Mouse (Mus musculus): ENCODE results near the gene Zfp160. TPM values are rescaled to one million over a fixed set of nuclear protein-coding genes. Genes with fewer than 3 reads are reported as not detected.

The Zfp160 gene
- polyA plus RNA-seq (2012; fragmentation: generic; extraction: Trizol), result 1 to 10 TPM in 1 of 2 experiments, under 1 TPM in 1; 0.44 to 3.1 TPM

DNA sequence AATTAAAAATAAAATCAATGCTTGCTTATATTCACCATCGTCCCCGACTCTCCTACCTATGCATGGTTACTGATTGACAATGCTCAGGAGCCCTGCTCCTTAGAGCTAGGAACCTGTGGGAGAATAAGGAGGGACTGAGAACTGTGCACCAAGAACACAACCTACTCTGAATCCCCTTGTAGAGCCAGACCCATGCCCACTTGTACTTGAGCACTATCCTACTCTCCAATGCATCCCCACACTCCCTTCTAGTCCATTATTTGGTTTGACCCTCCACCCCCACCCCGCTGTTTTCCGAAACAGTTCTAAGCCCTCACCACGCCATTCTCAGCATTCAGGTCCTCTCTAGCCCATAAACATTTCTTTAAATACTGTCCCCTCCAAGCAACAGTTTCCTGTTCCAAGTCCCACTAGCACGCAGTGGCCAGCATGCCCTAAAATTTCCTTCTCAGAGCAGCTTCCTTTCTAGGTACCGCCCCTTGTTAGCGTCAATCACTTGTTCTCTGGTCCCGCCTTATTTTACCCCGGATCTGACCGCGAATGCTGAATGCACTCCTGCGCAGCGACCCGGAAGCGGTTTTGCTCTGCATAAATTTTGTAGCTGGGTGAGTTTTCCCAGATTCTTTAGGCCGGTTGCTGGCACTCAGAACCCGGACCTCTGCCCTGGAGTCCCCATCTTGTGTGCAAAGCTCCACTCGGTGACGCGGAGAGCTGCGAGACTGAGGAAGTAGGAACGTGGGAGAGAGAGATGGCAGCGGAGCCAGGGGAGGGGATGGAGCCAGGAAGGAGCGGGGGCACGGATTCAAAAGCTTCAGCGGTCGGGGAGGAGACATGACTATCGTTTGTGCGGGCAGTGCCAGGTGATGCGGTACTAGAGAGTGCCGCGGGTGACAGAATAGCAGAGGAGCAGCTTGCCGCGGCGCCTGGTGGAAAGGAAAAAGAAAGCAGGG, at the start of gene Zfp160:
Zfp160 (plus strand) TSS at position 522 of the 950 bp plus-strand sequence.

DNA sequence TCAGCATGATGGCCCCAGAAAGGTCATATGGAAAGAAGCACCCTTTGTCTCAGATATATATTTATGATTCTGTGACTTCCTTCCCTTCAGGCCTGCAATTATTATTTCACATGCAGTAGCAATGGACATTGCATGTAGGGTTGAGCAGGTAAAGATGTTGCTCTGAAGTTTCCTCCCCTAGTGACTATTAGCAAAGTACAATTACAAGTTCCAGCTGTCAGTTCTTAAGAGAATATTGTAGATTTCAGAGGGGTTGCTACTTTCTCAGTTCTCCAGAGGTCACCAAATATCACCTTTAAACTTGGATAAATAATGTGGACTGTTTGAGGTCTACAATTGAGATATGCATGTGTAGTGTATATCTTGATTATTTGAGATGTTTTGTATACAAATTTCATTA, 12.3 kb upstream of the Zfp160 start, which contains the start of gene Vmn1r233:
Vmn1r233 (minus strand) TSS at position 101 of the 400 bp plus-strand sequence.

Other genes with a start within 250 kb of the Zfp160 start
- not detected for gene Vmn1r228, start 222.7 kb upstream of the Zfp160 start, polyA plus RNA-seq (2012; fragmentation: generic; extraction: Trizol)
- gene Vmn1r229, start 197.3 kb upstream of the Zfp160 start, polyA plus RNA-seq (2012; fragmentation: generic; extraction: Trizol), result not detected
- not detected for gene Vmn1r230, start 168.5 kb upstream of the Zfp160 start, polyA plus RNA-seq (2012; fragmentation: generic; extraction: Trizol)
- not detected for gene Vmn1r231, start 103.8 kb upstream of the Zfp160 start, polyA plus RNA-seq (2012; fragmentation: generic; extraction: Trizol)
- gene Vmn1r232, start 89.2 kb upstream of the Zfp160 start, polyA plus RNA-seq (2012; fragmentation: generic; extraction: Trizol), result not detected
- 100 to 1,000 TPM; 439 to 597 TPM for gene Ppp2r1a, start 63.6 kb upstream of the Zfp160 start, polyA plus RNA-seq (2012; fragmentation: generic; extraction: Trizol)
- under 1 TPM in 1 of 2 experiments, not detected in 1; 0.01 TPM for gene Vmn1r233, start 12.4 kb upstream of the Zfp160 start, polyA plus RNA-seq (2012; fragmentation: generic; extraction: Trizol)
- not detected for gene Vmn1r234, start 217.2 kb downstream of the Zfp160 start, polyA plus RNA-seq (2012; fragmentation: generic; extraction: Trizol)
- gene Vmn1r235, start 247.5 kb downstream of the Zfp160 start, polyA plus RNA-seq (2012; fragmentation: generic; extraction: Trizol), result not detected